Mouse (Mus musculus) CH12.LX (cell line): ENCODE measurements around the gene Hbp1. TPM values are rescaled to one million over a fixed set of nuclear protein-coding genes. Genes with fewer than 3 reads are reported as not detected.

Experiments used
- DNase-seq: peaks from one replicate; pipeline ENCODE4 v3.0.0-alpha.2; 2013; ENCODE audit errors: extremely low read depth
- H3K27ac ChIP-seq: 2 replicates; pipeline ENCODE4 v1.5.1; 2012; ENCODE audit warnings: low read depth, mild to moderate bottlenecking, control low read depth, moderate library complexity; ENCODE audit not compliant: insufficient read depth
- H3K27me3 ChIP-seq: replicated peaks from 2 replicates; pipeline ENCODE3; 2012; ENCODE audit warnings: inconsistent platforms
- H3K36me3 ChIP-seq, 2 experiments: replicated peaks in 1 of 2; 2 replicates each; pipeline versions ENCODE3 to v1.6.1; 2012; ENCODE audit warnings: inconsistent platforms in 1 of 2, low read length in 1 of 2, mild to moderate bottlenecking in 1 of 2, mixed read lengths in 1 of 2, moderate library complexity in 1 of 2; ENCODE audit not compliant: control insufficient read depth in 1 of 2, insufficient read depth in 1 of 2
- H3K4me1 ChIP-seq, 2 experiments: 2 replicates each; pipeline ENCODE4 v1.6.1; 2012; ENCODE audit warnings: inconsistent platforms in 1 of 2, moderate library complexity in 1 of 2; ENCODE audit not compliant: insufficient read depth in 2 of 2, control insufficient read depth in 1 of 2
- H3K4me2 ChIP-seq: 2 replicates; pipeline ENCODE4 v1.6.1; 2012; ENCODE audit warnings: low read depth, mild to moderate bottlenecking, control low read depth; ENCODE audit not compliant: poor library complexity, insufficient read depth, severe bottlenecking
- H3K4me3 ChIP-seq, 3 experiments: fragments of 150-350 bp in 1 of 3; sonication (generic) in 1 of 3; replicated peaks in 1 of 3; 2 replicates each; pipeline versions ENCODE3 to v1.5.1; 2011 to 2012; ENCODE audit warnings: low read depth in 2 of 3, low read length in 2 of 3, mild to moderate bottlenecking in 2 of 3, moderate library complexity in 2 of 3, control low read depth in 1 of 3, improper control_type of control experiment in 1 of 3, inconsistent platforms in 1 of 3, mixed read lengths in 1 of 3; ENCODE audit not compliant: poor library complexity in 1 of 3
- H3K79me2 ChIP-seq: replicated peaks from 2 replicates; pipeline ENCODE4 v1.6.1; 2012; ENCODE audit warnings: mild to moderate bottlenecking, moderate library complexity; ENCODE audit not compliant: control insufficient read depth, poor library complexity, insufficient read depth, severe bottlenecking; ENCODE audit errors: extremely low read depth
- H3K9ac ChIP-seq: 2 replicates; pipeline ENCODE4 v1.6.1; 2012; ENCODE audit warnings: low read depth, mild to moderate bottlenecking, control low read depth, moderate library complexity; ENCODE audit not compliant: insufficient read depth
- H3K9me3 ChIP-seq: replicated peaks from 2 replicates; pipeline ENCODE3; 2012; ENCODE audit warnings: low read length, inconsistent platforms, mixed read lengths
- CHD1 ChIP-seq: IDR thresholded peaks from 2 replicates; pipeline ENCODE4 v1.6.1; 2012; ENCODE audit warnings: low read depth, low read length, improper control_type of control experiment, inconsistent platforms
- CHD2 ChIP-seq: IDR thresholded peaks from 2 replicates; pipeline ENCODE4 v1.6.1; 2011; ENCODE audit warnings: low read length, improper control_type of control experiment
- E2F4 ChIP-seq: IDR thresholded peaks from 2 replicates; pipeline ENCODE4 v1.6.1; 2011; ENCODE audit warnings: low read depth, low read length, improper control_type of control experiment; ENCODE audit not compliant: insufficient replicate concordance
- ELF1 ChIP-seq: IDR thresholded peaks from 2 replicates; pipeline ENCODE4 v1.6.1; 2014; ENCODE audit warnings: low read depth, mild to moderate bottlenecking, inconsistent platforms, low read length, improper control_type of control experiment
- EP300 ChIP-seq: IDR thresholded peaks from 2 replicates; pipeline ENCODE4 v1.6.1; 2011; ENCODE audit warnings: low read length, improper control_type of control experiment
- ETS1 ChIP-seq: conservative IDR thresholded peaks from 2 replicates; pipeline ENCODE4 v1.6.1; 2012; ENCODE audit warnings: low read depth, mild to moderate bottlenecking, inconsistent platforms, low read length, improper control_type of control experiment, moderate library complexity
- GABPA ChIP-seq: IDR thresholded peaks from 2 replicates; pipeline ENCODE4 v1.6.1; 2012; ENCODE audit warnings: low read depth, low read length, improper control_type of control experiment, inconsistent platforms; ENCODE audit not compliant: insufficient replicate concordance
- HCFC1 ChIP-seq: IDR thresholded peaks from 2 replicates; pipeline ENCODE4 v1.6.1; 2012; ENCODE audit warnings: low read depth, mild to moderate bottlenecking, inconsistent platforms, low read length, improper control_type of control experiment
- IRF4 ChIP-seq: IDR thresholded peaks from 2 replicates; pipeline ENCODE4 v1.6.1; 2014; ENCODE audit warnings: low read depth, mild to moderate bottlenecking, inconsistent platforms, low read length, improper control_type of control experiment
- JUND ChIP-seq: conservative IDR thresholded peaks from 2 replicates; pipeline ENCODE4 v1.6.1; 2011; ENCODE audit warnings: low read depth, low read length, improper control_type of control experiment
- MAFK ChIP-seq: IDR thresholded peaks from 2 replicates; pipeline ENCODE4 v1.6.1; 2011; ENCODE audit warnings: low read length, improper control_type of control experiment; ENCODE audit not compliant: insufficient replicate concordance
- MAX ChIP-seq: IDR thresholded peaks from 2 replicates; pipeline ENCODE4 v1.6.1; 2011; ENCODE audit warnings: low read length, improper control_type of control experiment
- MXI1 ChIP-seq: IDR thresholded peaks from 2 replicates; pipeline ENCODE4 v1.6.1; 2011; ENCODE audit warnings: mild to moderate bottlenecking, low read depth, low read length, improper control_type of control experiment
- MYC ChIP-seq: IDR thresholded peaks from 2 replicates; pipeline ENCODE4 v1.6.1; 2011; ENCODE audit warnings: low read depth, mild to moderate bottlenecking, improper control_type of control experiment, low read length
- NRF1 ChIP-seq: IDR thresholded peaks from 2 replicates; pipeline ENCODE4 v1.6.1; 2014; ENCODE audit warnings: low read depth, mild to moderate bottlenecking, inconsistent platforms, low read length, improper control_type of control experiment, moderate library complexity
- PAX5 ChIP-seq: IDR thresholded peaks from 2 replicates; pipeline ENCODE4 v1.6.1; 2012; ENCODE audit warnings: low read length, inconsistent platforms, mixed read lengths
- POLR2AphosphoS2 ChIP-seq: IDR thresholded peaks from 2 replicates; pipeline ENCODE4 v1.6.1; 2011; ENCODE audit warnings: low read depth, low read length, improper control_type of control experiment
- SIN3A ChIP-seq: IDR thresholded peaks from 2 replicates; pipeline ENCODE4 v1.6.1; 2012; ENCODE audit warnings: low read length, improper control_type of control experiment, inconsistent platforms
- TBP ChIP-seq: conservative IDR thresholded peaks from 2 replicates; pipeline ENCODE4 v1.6.1; 2011; ENCODE audit warnings: low read depth, low read length, improper control_type of control experiment
- TCF12 ChIP-seq: IDR thresholded peaks from 2 replicates; pipeline ENCODE4 v1.6.1; 2014; ENCODE audit warnings: low read depth, mild to moderate bottlenecking, inconsistent platforms, low read length, improper control_type of control experiment
- UBTF ChIP-seq: IDR thresholded peaks from 2 replicates; pipeline ENCODE4 v1.6.1; 2012; ENCODE audit warnings: low read depth, mild to moderate bottlenecking, inconsistent platforms, low read length, improper control_type of control experiment, moderate library complexity
- USF1 ChIP-seq: IDR thresholded peaks from 2 replicates; pipeline ENCODE4 v1.6.1; 2014; ENCODE audit warnings: low read depth, mild to moderate bottlenecking, inconsistent platforms, low read length, improper control_type of control experiment
- USF2 ChIP-seq: conservative IDR thresholded peaks from 2 replicates; pipeline ENCODE4 v1.6.1; 2011; ENCODE audit warnings: low read depth, low read length, improper control_type of control experiment
- dilution Hi-C: fragments of 300-500 bp; cut with MboI; formaldehyde crosslinking; loops from 2 replicates; pipeline ENCODE4 v1.14.3; 2020; ENCODE audit warnings: low sequenced_read_pairs; ENCODE audit not compliant: extremely low pct_unique_long_range_greater_than_20kb, extremely low pct_ligation_motif_present
- in situ Hi-C: fragments of 300-500 bp; cut with MboI; formaldehyde crosslinking; loops from 3 replicates; pipeline ENCODE4 v1.14.3; 2019; ENCODE audit warnings: low sequenced_read_pairs, low pct_ligation_motif_present, low pct_unique_long_range_greater_than_20kb, mixed read lengths
- polyA plus RNA-seq: library from polyadenylated mRNA; unstranded; fragments of >175 nt; gene quantifications from 2 replicates; pipeline ENCODE4 v1.2.1, GENCODE M21; 2012; ENCODE audit warnings: low read depth; ENCODE audit not compliant: insufficient read length
- total RNA-seq, 2 experiments: library from RNA; depleted of rRNA; stranded (reverse); fragments of 300-350 nt in 1 of 2; fragments of >200 nt in 1 of 2; gene quantifications; 2 replicates each; pipeline ENCODE4 v1.2.3; 2012 to 2014

The Hbp1 gene
- total and polyA plus RNA-seq, 3 experiments: 16.0 to 24.4 (median 17.0) TPM

GRCm38 (mm10) chr12:31973473-31974172, 23.3 kb upstream of the Hbp1 start:
- dilution Hi-C loops: no loop called here
- no peaks in the 10 kb centered on the region for H3K36me3 ChIP-seq
- H3K9me3 ChIP-seq: no peaks in the 10 kb centered on the region
- no peak overlapping the region for H3K9ac ChIP-seq
- H3K79me2 ChIP-seq: no peaks in the 10 kb centered on the region
- H3K4me1 ChIP-seq: peaks cover 6 to 19% of the 10 kb centered on the region in 2 experiments; a peak in 3 of 4 replicates
- in situ Hi-C loops: loop anchor here (5.0 kb wide), 2 partner anchors 174 to 274 kb away; no protein-coding TSS in a partner anchor
- no peak overlapping the region for H3K4me2 ChIP-seq
- DNase-seq: peak; percentile 58
- H3K4me3 ChIP-seq: no peak overlapping the region
- TF ChIP-seq ETS1 (peak; percentile 44; the same call in 1 of the 2 replicates), MAX (no peak)
- no peaks in the 10 kb centered on the region for H3K27me3 ChIP-seq
- H3K27ac ChIP-seq: no peak overlapping the region

- Histone ChIP-seq H3K79me2 (no peaks in the 10 kb centered on the region), H3K4me2 (no peak overlapping the region), H3K4me1 (peaks cover 3 to 14% of the 10 kb centered on the region in 2 experiments; a peak in 3 of 4 replicates), H3K4me3 (no peak overlapping the region), H3K27ac (no peak overlapping the region), H3K27me3 (no peaks in the 10 kb centered on the region), H3K36me3 (no peaks in the 10 kb centered on the region), H3K9ac (no peak overlapping the region), H3K9me3 (no peaks in the 10 kb centered on the region)
- dilution Hi-C loops: no loop called here
- in situ Hi-C loops: loop anchor here (5.0 kb wide), 2 partner anchors 176 to 276 kb away; no protein-coding TSS in a partner anchor
- TF ChIP-seq EP300 (no peak), JUND (no peak), CHD1 (no peak), MAFK (no peak), HCFC1 (no peak), IRF4 (no peak)
- no peak for DNase-seq
Observed at GRCm38 (mm10) chr12:31971547-31971946, 21.2 kb upstream of the Hbp1 start.

GRCm38 (mm10) chr12:31969111-31969510, 18.8 kb upstream of the Hbp1 start:
- no peaks in the 10 kb centered on the region for H3K79me2 ChIP-seq
- no peaks in the 10 kb centered on the region for H3K27me3 ChIP-seq
- H3K27ac ChIP-seq: no peak overlapping the region
- dilution Hi-C loops: no loop called here
- H3K4me3 ChIP-seq: no peak overlapping the region
- peaks cover 3 to 14% of the 10 kb centered on the region in 2 experiments; a peak in 3 of 4 replicates for H3K4me1 ChIP-seq
- no peak overlapping the region for H3K9ac ChIP-seq
- H3K36me3 ChIP-seq: no peaks in the 10 kb centered on the region
- no peak overlapping the region for H3K4me2 ChIP-seq
- DNase-seq: no peak
- in situ Hi-C loops: no loop called here
- TF ChIP-seq EP300 (no peak), TCF12 (no peak), PAX5 (no peak), CHD2 (no peak), ELF1 (no peak), MXI1 (no peak), NRF1 (no peak), USF2 (no peak), E2F4 (no peak), TBP (no peak), ETS1 (no peak), POLR2AphosphoS2 (no peak), CHD1 (no peak), UBTF (no peak), SIN3A (no peak), GABPA (no peak), MYC (no peak), USF1 (no peak)
- no peaks in the 10 kb centered on the region for H3K9me3 ChIP-seq
